Mouse (Mus musculus) MN1 (cell line): ENCODE data around the gene Atp12a.

Experiments
- DNase-seq: peaks from one replicate; pipeline ENCODE4 v3.0.0-alpha.2; 2016; ENCODE audit warnings: low spot score

Atp12a gene

GRCm38 (mm10) chr14:56379336-56379735, 14.5 kb downstream of the Atp12a start:
- DNase-seq, result no peak

GRCm38 (mm10) chr14:56382366-56382765, 17.5 kb downstream of the Atp12a start:
- DNase-seq, result no peak

GRCm38 (mm10) chr14:56390247-56390646, 25.4 kb downstream of the Atp12a start:
- DNase-seq, result no peak

GRCm38 (mm10) chr14:56393704-56394312, 28.9 kb downstream of the Atp12a start:
- no peak for DNase-seq

GRCm38 (mm10) chr14:56398001-56398400, 33.1 kb downstream of the Atp12a start:
- no peak for DNase-seq

- no peak for DNase-seq
These were observed 37.6 kb downstream of the Atp12a start, which contains the start of gene Rnf17 for GRCm38 (mm10) chr14:56402311-56403071. Gene Rnf17, plus strand, starts transcription at chr14:56402581.

GRCm38 (mm10) chr14:56403072-56403375, 38.2 kb downstream of the Atp12a start:
- no peak for DNase-seq
